Mouse (Mus musculus): Measurements from ENCODE around the gene Cdh13.

GRCm38 (mm10) chr8:119037571-119037970 lies 754.0 kb downstream of the Cdh13 start:
- TF ChIP-seq POLR2A (IDR thresholded peaks at IDR 0.05; ENCODE audit: insufficient read depth, low read depth, low read length), result no peak
- TF ChIP-seq CTCF (IDR thresholded peaks at IDR 0.05), result no peak
- no peak for TF ChIP-seq EP300 (IDR thresholded peaks at IDR 0.05; ENCODE audit: insufficient read depth, low read depth, low read length)

Data from heart, adult 2 months (tissue).